Mouse (Mus musculus) ES-E14 (cell line): ENCODE results near the gene Gamt.

Experiments used
- CHD2 ChIP-seq: IDR thresholded peaks from 2 replicates; pipeline ENCODE4 v1.6.1; 2014; ENCODE audit warnings: mild to moderate bottlenecking, low read depth, low read length, inconsistent platforms
- HCFC1 ChIP-seq: IDR thresholded peaks from 2 replicates; pipeline ENCODE4 v1.6.1; 2012; ENCODE audit warnings: low read length, inconsistent platforms, borderline replicate concordance; ENCODE audit not compliant: insufficient read depth

- no peak for TF ChIP-seq CHD2
- no peak for TF ChIP-seq HCFC1
These were observed 37.9 kb upstream of the Gamt start for GRCm38 (mm10) chr10:80298571-80299281.
